Mouse (Mus musculus) CH12.LX (cell line): ENCODE measurements around the gene Exog.

Source experiments
- CTCF ChIP-seq, 2 experiments: IDR thresholded peaks in 1 of 2; conservative IDR thresholded peaks in 1 of 2; 2 replicates each; pipeline ENCODE4 v1.5.1; 2011 to 2012; ENCODE audit warnings: low read depth in 2 of 2, low read length in 2 of 2, improper control_type of control experiment in 1 of 2, inconsistent platforms in 1 of 2, mild to moderate bottlenecking in 1 of 2, moderate library complexity in 1 of 2
- EP300 ChIP-seq: IDR thresholded peaks from 2 replicates; pipeline ENCODE4 v1.6.1; 2011; ENCODE audit warnings: low read length, improper control_type of control experiment
- ETS1 ChIP-seq: conservative IDR thresholded peaks from 2 replicates; pipeline ENCODE4 v1.6.1; 2012; ENCODE audit warnings: low read depth, mild to moderate bottlenecking, inconsistent platforms, low read length, improper control_type of control experiment, moderate library complexity
- MAZ ChIP-seq: IDR thresholded peaks from 2 replicates; pipeline ENCODE4 v1.6.1; 2012; ENCODE audit warnings: low read depth, mild to moderate bottlenecking, inconsistent platforms, low read length, improper control_type of control experiment, moderate library complexity
- TBP ChIP-seq: conservative IDR thresholded peaks from 2 replicates; pipeline ENCODE4 v1.6.1; 2011; ENCODE audit warnings: low read depth, low read length, improper control_type of control experiment
- USF1 ChIP-seq: IDR thresholded peaks from 2 replicates; pipeline ENCODE4 v1.6.1; 2014; ENCODE audit warnings: low read depth, mild to moderate bottlenecking, inconsistent platforms, low read length, improper control_type of control experiment
- ZMIZ1 ChIP-seq: IDR thresholded peaks from 2 replicates; pipeline ENCODE4 v1.6.1; 2012; ENCODE audit warnings: low read depth, mild to moderate bottlenecking, inconsistent platforms, low read length, improper control_type of control experiment

GRCm38 (mm10) chr9:119479297-119479696 lies 34.6 kb downstream of the Exog start:
- TF ChIP-seq EP300 = no peak
- no peak for TF ChIP-seq USF1
- TF ChIP-seq TBP = no peak
- TF ChIP-seq MAZ = no peak
- no peak for TF ChIP-seq ETS1
- TF ChIP-seq ZMIZ1 = no peak
- no peak for TF ChIP-seq CTCF (conservative IDR thresholded peaks at IDR 0.05 in 1 of 2, IDR thresholded peaks at IDR 0.05 in 1 of 2; ENCODE audit: low read depth in 2 of 2, low read length in 2 of 2)
